Mouse (Mus musculus) cerebral cortex, adult 2 months (tissue): ENCODE data around the gene Lpar1.

Source experiments
- WGBS: fragments of 180-500 bp; shearing (Covaris S2); methylation state at CpG from one replicate; pipeline ENCODE4 v1.1.7; 2018; 5-methylcytosine and 5-hydroxymethylcytosine counted together

Lpar1 gene

GRCm38 (mm10) chr4:58553631-58554358 lies at the start of gene Lpar1:
Gene Lpar1, minus strand, starts transcription at chr4:58553898.
- 15% methylated on average over 19 of the region's 19 CpGs for WGBS

- 40% methylated on average over 2 of the region's 2 CpGs for WGBS
These were observed 32.2 kb upstream of the Lpar1 start for GRCm38 (mm10) chr4:58585942-58586341.

- 86% methylated on average over 7 of the region's 7 CpGs for WGBS
These were observed 27.5 kb upstream of the Lpar1 start for GRCm38 (mm10) chr4:58581191-58581590.

DNA sequence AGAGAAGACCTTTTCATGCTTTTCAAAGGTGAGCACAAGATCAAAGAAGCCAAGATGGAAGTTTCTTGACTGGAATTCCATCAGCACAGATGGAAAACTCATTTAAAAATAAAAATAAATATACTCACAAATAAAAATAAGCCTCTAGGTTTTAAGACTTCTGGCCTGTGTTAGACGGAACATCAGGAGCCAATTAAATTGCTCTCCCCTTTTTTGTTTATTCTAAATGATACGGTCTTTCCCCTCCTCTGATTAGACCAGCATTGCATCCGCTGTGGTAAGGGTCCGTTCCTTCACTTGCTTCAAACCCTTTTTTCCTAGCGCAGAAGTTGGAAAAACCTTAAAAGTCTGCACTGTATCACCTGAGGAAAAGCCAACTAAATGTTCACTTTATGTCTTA lies 26.8 kb upstream of the Lpar1 start:
- WGBS: 92% methylated on average over 5 of the region's 5 CpGs

- 66% methylated on average over 10 of the region's 10 CpGs for WGBS
These were observed 26.4 kb upstream of the Lpar1 start for GRCm38 (mm10) chr4:58580098-58580497.

DNA sequence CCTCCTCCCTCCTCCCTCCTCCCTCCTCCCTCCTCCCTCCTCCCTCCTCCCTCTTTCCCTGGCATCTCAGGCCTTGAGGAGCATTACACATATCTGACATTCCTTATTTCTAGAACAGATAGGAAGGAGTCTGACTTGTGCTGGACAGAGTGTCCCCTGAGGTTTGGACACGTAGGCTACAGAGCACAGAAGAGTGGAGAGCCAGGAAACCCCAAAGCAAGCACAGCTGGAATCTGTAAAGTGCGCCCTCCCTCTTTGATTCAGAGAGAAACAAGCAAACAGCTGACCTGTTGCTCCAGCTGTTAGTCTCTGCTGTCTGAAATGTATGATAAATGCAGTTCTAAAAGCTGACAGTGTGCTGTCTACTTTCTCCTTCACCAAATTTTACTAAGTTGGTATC lies 24.8 kb upstream of the Lpar1 start:
- 77% methylated on average over 2 of the region's 2 CpGs for WGBS

- 58% methylated on average over 5 of the region's 5 CpGs for WGBS
These were observed 23.8 kb upstream of the Lpar1 start for GRCm38 (mm10) chr4:58577382-58578048.

- 97% methylated on average over 6 of the region's 6 CpGs for WGBS
These were observed 22.1 kb upstream of the Lpar1 start for GRCm38 (mm10) chr4:58575831-58576230.

- WGBS: 68% methylated on average over 6 of the region's 6 CpGs
These were observed 20.3 kb upstream of the Lpar1 start for GRCm38 (mm10) chr4:58574024-58574423.

DNA sequence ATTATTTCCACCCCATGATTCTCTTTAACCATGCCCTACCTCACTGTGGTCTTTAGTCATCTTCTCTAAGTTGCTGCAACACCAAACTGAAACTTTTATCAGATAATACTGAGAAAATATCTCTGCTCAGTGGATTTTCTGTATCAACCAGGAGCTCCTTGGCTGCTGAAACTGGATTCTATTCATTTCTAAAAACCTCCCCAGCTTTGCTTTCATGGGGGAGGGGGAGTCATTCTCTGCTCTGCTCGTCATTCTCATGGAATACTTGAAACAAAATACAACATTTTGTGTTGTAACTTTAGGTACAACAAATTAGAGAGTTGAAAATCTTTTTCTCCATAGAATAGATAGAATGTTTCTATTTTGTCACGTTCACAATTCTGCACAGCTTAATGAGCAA lies 18.7 kb upstream of the Lpar1 start:
- 64% methylated on average over 2 of the region's 2 CpGs for WGBS

GRCm38 (mm10) chr4:58571661-58572060 lies 18.0 kb upstream of the Lpar1 start:
- 54% methylated on average over 3 of the region's 3 CpGs for WGBS

DNA sequence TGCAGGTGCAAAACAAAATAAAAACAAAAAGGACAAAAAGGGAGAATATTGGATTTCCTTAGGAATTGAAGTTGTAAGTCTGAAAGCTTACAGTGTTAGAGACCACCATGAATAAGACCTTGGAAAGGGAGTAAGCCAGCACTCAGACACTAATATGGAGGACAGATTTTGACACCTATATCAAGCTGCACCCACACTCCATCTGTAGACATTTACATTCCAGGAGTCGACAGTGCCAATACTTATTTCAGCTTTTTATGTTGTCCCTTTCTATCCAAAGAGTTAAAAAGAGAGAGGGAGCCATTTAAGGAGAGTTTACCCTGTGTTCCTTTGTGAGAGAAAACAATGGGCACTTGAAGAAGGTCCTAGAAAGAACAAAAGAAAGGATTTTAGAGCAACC lies 17.5 kb upstream of the Lpar1 start:
- 28% methylated on average over 1 of the region's 1 CpGs for WGBS

- 53% methylated on average over 8 of the region's 8 CpGs for WGBS
These were observed 14.8 kb upstream of the Lpar1 start for GRCm38 (mm10) chr4:58568486-58568885.

DNA sequence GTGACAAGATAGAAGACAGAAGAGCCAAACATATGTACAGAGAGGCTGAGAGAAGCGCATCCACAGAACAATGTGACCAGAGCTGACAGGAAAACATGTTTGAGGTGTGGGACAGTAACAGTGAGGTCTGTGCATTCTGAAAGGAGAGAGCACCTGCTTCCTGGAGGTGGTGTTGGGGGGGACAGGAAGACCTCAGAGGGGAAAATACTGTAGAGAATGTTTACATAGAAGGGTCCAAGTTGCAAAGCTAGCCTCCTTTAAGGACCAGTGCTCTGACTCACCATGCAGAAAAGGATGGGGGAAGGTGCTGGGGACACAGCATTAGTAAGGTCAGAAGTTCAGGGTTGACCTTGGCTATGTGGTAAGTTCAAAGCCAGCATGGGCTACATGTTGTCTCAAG lies 9.1 kb upstream of the Lpar1 start:
- 81% methylated on average over 1 of the region's 1 CpGs for WGBS

- WGBS: 89% methylated on average over 3 of the region's 3 CpGs
These were observed 3.3 kb upstream of the Lpar1 start for GRCm38 (mm10) chr4:58557001-58557400.

- WGBS: 63% methylated on average over 10 of the region's 10 CpGs
These were observed 701 bp upstream of the Lpar1 start for GRCm38 (mm10) chr4:58554359-58554838.

DNA sequence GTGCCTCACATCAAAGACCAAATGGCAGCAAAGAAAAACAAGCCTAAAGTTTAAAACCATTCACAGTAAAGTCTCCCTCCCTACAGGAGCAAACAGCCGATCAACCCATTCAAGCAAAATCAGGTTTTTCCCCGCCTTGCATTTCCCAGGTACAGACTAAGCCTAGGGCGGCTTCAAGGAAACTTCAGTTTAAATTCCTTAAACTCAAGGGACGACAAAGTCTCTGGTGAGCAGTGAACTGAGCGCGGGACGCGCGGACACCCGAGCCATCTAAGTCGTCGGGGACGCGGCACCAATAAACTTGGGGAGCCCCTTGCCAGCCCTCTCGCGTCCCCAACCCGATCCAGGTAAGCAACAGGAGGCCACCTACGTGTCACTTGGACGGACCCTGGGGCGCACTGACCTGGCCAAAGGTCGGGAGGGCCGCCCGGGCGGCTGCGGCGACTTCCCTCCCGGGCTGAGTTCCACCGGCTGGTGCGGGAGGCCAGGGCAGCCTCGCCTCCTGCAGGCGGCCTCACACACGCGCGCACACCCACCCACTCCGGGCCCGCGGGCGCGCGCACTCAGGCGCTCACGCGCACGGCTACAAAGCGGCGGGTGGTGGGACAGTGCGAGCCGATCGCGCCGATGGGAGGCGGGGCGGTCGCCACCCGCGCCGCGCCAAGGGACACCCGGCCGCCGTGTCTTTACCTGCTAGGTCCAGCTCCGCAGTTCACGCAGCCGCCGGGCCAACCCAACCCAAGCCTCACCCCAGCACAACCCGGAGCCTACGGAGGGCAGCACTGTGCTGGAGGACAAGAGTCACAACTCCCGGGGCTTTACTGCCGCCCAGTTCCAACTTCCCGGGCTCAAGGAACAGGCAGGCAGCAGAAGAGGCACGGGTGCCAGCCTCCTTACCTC lies 717 bp downstream of the Lpar1 start:
- WGBS: under 1% methylated on average over 71 of the region's 71 CpGs

GRCm38 (mm10) chr4:58552229-58552628 lies 1.5 kb downstream of the Lpar1 start:
- WGBS: 17% methylated on average over 10 of the region's 10 CpGs

GRCm38 (mm10) chr4:58551820-58552219 lies 1.9 kb downstream of the Lpar1 start:
- 15% methylated on average over 4 of the region's 4 CpGs for WGBS

GRCm38 (mm10) chr4:58547725-58548124 lies 6.0 kb downstream of the Lpar1 start:
- WGBS: 92% methylated on average over 9 of the region's 9 CpGs

- 37% methylated on average over 4 of the region's 4 CpGs for WGBS
These were observed 6.5 kb downstream of the Lpar1 start for GRCm38 (mm10) chr4:58547273-58547565.
